Mouse (Mus musculus) heart, embryonic 13.5 days (tissue): ENCODE data around the gene Imp3. TPM values are rescaled to one million over a fixed set of nuclear protein-coding genes. Genes with fewer than 3 reads are reported as not detected.

Source experiments
- ATAC-seq: fragments of 200-750 bp; cut with Nextera tagmentation; 2 replicates; pipeline ENCODE4 v1.8.0; 2017; ENCODE audit warnings: moderate TSS enrichment; ENCODE audit not compliant: insufficient number of reproducible peaks, low FRiP score, low TSS enrichment; ENCODE audit errors: extremely low read depth
- H3K27ac ChIP-seq: fragments of 300-500 bp; sonication (generic); replicated peaks from 2 replicates; pipeline ENCODE4 v1.5.1; 2015; ENCODE audit warnings: moderate library complexity, mild to moderate bottlenecking, inconsistent platforms
- H3K27me3 ChIP-seq: fragments of 300-500 bp; sonication (generic); replicated peaks from 2 replicates; pipeline ENCODE4 v1.6.1; 2015; ENCODE audit warnings: mild to moderate bottlenecking, inconsistent platforms
- H3K36me3 ChIP-seq: fragments of 300-500 bp; sonication (generic); 2 replicates; pipeline ENCODE4 v1.6.1; 2015; ENCODE audit warnings: mild to moderate bottlenecking, inconsistent platforms
- H3K4me1 ChIP-seq: fragments of 300-500 bp; sonication (generic); 2 replicates; pipeline ENCODE4 v1.6.1; 2015; ENCODE audit warnings: inconsistent platforms
- H3K4me2 ChIP-seq: fragments of 300-500 bp; sonication (generic); 2 replicates; pipeline ENCODE4 v1.6.1; 2015; ENCODE audit warnings: inconsistent platforms, mild to moderate bottlenecking, moderate library complexity
- H3K4me3 ChIP-seq: fragments of 300-500 bp; sonication (generic); 2 replicates; pipeline ENCODE4 v1.5.1; 2015; ENCODE audit warnings: moderate library complexity, mild to moderate bottlenecking, inconsistent platforms
- H3K9ac ChIP-seq: fragments of 300-500 bp; sonication (generic); 2 replicates; pipeline ENCODE4 v1.6.1; 2015; ENCODE audit warnings: inconsistent platforms, mild to moderate bottlenecking, moderate library complexity
- H3K9me3 ChIP-seq: fragments of 300-500 bp; sonication (generic); 2 replicates; pipeline ENCODE4 v1.6.1; 2016; ENCODE audit warnings: inconsistent platforms
- WGBS: fragments of 180-500 bp; shearing (Covaris S2); methylation state at CpG from one replicate; pipeline ENCODE4 v1.1.7; 2015; ENCODE audit warnings: mixed read lengths; 5-methylcytosine and 5-hydroxymethylcytosine counted together
- polyA plus RNA-seq: library from polyadenylated mRNA; unstranded; fragments of >200 nt; fragmentation: Nextera tagmentation; extraction: Ambion mirVana; gene quantifications from 2 replicates; pipeline ENCODE4 v1.2.1, GENCODE M21; 2015

Gene Imp3
- polyA plus RNA-seq, 1 experiment from 2014 or later = 61.8 TPM

- no peak for ATAC-seq
- Histone ChIP-seq H3K4me2 (no peak overlapping the region), H3K4me3 (no peak overlapping the region), H3K9ac (no peak overlapping the region), H3K27me3 (no peaks in the 10 kb centered on the region), H3K36me3 (peaks cover 49% of the 10 kb centered on the region), H3K9me3 (no peaks in the 10 kb centered on the region), H3K4me1 (peaks cover 7% of the 10 kb centered on the region; the same call in 1 of the 2 replicates), H3K27ac (no peak overlapping the region)
- WGBS = 70% methylated on average over 3 of the region's 3 CpGs
These were observed 37.9 kb downstream of the Imp3 start for GRCm38 (mm10) chr9:56975199-56975598.

- 84% methylated on average over 6 of the region's 6 CpGs for WGBS
- no peak for ATAC-seq
These were observed 42.9 kb downstream of the Imp3 start for GRCm38 (mm10) chr9:56980186-56980585.

GRCm38 (mm10) chr9:56981502-56981901 is 44.2 kb downstream of the Imp3 start:
- no peaks in the 10 kb centered on the region for H3K27me3 ChIP-seq
- H3K4me2 ChIP-seq = no peak overlapping the region
- no peak overlapping the region for H3K4me3 ChIP-seq
- H3K4me1 ChIP-seq = no peaks in the 10 kb centered on the region
- no peak overlapping the region for H3K9ac ChIP-seq
- no peak for ATAC-seq
- H3K27ac ChIP-seq = no peak overlapping the region
- H3K36me3 ChIP-seq = peaks cover 54% of the 10 kb centered on the region
- WGBS = 52% methylated on average over 1 of the region's 1 CpGs
- H3K9me3 ChIP-seq = no peaks in the 10 kb centered on the region

More at GRCm38 (mm10) chr9:56980186-56980585, 42.9 kb downstream of the Imp3 start:
- Histone ChIP-seq H3K9ac (no peak overlapping the region), H3K36me3 (peaks cover 54% of the 10 kb centered on the region), H3K27ac (no peak overlapping the region), H3K9me3 (no peaks in the 10 kb centered on the region), H3K4me1 (no peaks in the 10 kb centered on the region), H3K4me2 (no peak overlapping the region), H3K27me3 (no peaks in the 10 kb centered on the region), H3K4me3 (no peak overlapping the region)

Other genes with a start within 250 kb of the Imp3 start
- 1.5 and 2.3 TPM in 2 replicates for gene Lingo1, start 141.0 kb upstream of the Imp3 start, polyA plus RNA-seq
- gene Odf3l1, start 72.8 kb upstream of the Imp3 start, polyA plus RNA-seq = 0.49 and 0.73 TPM in 2 replicates
- gene Cspg4, start 72.4 kb upstream of the Imp3 start, polyA plus RNA-seq = 24.2 and 26.2 TPM in 2 replicates
- 6.6 TPM in 2 replicates for gene Snx33, start 9.1 kb upstream of the Imp3 start, polyA plus RNA-seq
- gene Snupn, start 13.4 kb downstream of the Imp3 start, polyA plus RNA-seq = 17.4 and 17.8 TPM in 2 replicates
- 13.8 and 14.8 TPM in 2 replicates for gene Ptpn9, start 57.4 kb downstream of the Imp3 start, polyA plus RNA-seq
- gene Sin3a, start 134.6 kb downstream of the Imp3 start, polyA plus RNA-seq = 18.3 and 22.1 TPM in 2 replicates
- 58.0 and 58.4 TPM in 2 replicates for gene Man2c1, start 193.2 kb downstream of the Imp3 start, polyA plus RNA-seq
- gene Neil1, start 210.8 kb downstream of the Imp3 start, polyA plus RNA-seq = 5.0 and 5.3 TPM in 2 replicates
- 69.1 and 75.8 TPM in 2 replicates for gene Commd4, start 220.9 kb downstream of the Imp3 start, polyA plus RNA-seq